Mouse (Mus musculus) urinary bladder, adult 2 months (tissue): ENCODE results near the gene Lpcat2. TPM values are rescaled to one million over a fixed set of nuclear protein-coding genes. Genes with fewer than 3 reads are reported as not detected.

ENCODE experiments used
- DNase-seq: peaks from one replicate; pipeline ENCODE4 v3.0.0; 2022; ENCODE audit warnings: low spot score
- polyA plus RNA-seq: library from polyadenylated mRNA; depleted of rRNA; stranded (reverse); fragments of >200 nt; gene quantifications from 2 replicates; pipeline ENCODE4 v1.2.3, GENCODE M21; 2012; rRNA removed

Gene Lpcat2
- polyA plus RNA-seq, 1 experiment, result 8.4 TPM

DNA sequence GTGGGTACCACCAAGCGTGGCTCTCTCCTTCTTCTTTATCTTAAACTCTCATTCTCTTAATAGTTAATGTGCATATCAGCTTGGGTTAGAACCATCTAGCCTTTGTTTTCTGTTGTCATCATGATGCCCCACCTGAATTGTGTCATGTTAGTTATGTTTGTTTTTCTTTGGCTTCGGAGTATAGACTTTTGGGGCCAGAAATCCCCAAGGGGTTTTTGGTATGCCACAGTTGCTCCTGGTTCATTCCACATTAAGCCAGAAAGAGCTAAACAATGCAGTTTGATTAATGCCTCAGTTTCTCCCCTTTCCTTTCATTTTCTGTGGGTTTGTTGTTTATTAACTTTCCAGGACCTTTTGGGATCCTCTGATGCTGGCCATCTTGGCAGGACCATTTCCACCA is 53.3 kb downstream of the Lpcat2 start:
- no peak for DNase-seq

DNA sequence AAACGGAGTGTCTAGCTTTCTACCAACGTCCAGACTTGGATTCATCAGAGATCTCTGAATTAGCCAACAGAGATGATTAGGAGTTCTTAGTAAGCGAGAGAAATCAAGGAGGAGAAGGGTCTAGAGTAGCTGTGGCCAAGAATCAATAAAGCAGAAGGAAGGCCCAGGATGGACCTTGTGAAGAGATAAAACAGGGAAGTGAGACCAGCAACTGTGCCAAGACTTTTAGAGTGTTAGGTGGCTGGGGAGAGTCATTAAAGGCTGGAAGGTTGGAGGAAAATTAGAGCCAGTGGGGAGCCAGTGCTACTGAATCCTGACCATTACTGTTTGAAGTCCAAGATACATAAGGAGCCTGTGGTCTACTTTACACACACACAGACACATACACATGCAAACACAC is 56.3 kb downstream of the Lpcat2 start:
- no peak for DNase-seq

DNA sequence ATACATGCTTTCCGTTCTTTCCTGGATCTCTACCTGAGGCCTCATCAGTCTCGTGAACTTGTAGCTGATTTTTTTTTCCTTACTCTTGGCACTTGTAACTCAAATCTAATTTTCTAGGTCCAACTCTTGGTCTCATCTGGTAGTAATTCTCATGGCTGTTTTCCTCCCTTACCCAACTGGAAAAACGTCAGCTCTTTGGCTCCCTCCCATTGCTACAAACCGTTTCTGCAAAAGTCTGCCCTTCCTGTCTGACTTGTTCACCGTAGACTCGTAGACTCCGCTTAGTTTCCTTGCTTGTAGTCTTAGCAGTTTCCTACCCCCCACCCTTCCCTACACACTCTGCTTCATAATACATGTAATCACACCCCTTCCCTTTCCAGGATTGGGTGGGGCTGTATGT is 58.3 kb downstream of the Lpcat2 start:
- DNase-seq, result no peak

DNA sequence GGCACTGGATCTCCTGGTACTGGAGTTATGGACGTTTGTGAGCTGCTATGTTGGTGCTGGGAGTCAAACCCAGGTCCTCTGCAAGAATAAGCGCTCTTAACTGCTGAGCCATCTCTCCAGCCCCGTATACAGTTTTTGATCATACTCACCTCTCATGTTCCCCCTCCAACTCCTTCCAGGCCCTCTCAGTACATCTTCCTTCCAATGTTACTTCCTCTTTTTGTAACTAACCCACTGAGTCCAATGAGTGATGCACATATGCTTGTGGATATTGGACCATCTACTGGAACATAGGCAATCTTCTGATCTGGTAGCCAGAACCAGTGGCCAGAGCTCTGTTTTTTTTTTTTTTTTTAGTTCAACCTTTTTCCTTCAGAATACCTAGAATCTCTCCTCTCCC is 60.9 kb downstream of the Lpcat2 start:
- DNase-seq, result no peak

DNA sequence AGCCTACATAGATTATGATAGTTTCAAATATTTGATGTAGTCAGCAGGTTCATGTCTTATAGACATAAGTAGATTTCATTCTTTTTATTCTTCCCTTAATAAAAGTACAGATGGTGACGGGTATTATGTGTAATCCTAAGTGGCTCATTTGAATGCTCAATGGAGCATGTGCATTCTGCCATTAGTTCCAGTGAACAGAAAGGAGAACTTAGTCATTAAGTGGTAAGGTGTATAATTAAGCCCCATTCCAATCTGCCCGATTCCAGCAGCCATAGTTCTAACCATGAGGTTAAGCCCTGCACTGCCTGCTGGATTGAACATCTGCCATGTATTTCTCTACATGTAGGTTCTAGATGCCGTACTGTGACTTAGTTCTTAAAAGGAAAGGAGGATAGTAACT is 66.6 kb downstream of the Lpcat2 start:
- no peak for DNase-seq

DNA sequence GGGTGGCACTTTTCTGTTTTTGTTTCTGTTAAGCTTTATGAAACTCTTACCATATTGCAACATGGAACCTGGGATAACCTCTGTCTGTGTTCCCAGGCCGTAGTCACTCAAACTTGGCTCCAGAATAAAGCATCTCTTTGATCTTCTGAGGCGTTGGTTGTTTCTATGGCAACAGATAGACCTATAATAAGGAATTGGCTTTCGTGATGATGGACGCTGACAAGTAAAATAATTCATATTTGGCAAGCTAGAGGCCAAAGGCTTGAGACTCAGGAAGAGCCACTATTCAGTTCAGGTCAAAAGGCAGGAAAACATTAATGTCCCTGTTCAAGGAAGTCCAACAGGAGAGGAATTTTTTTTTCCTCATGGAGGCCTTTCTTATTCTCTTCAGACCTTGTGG is 73.8 kb downstream of the Lpcat2 start:
- DNase-seq, result no peak

DNA sequence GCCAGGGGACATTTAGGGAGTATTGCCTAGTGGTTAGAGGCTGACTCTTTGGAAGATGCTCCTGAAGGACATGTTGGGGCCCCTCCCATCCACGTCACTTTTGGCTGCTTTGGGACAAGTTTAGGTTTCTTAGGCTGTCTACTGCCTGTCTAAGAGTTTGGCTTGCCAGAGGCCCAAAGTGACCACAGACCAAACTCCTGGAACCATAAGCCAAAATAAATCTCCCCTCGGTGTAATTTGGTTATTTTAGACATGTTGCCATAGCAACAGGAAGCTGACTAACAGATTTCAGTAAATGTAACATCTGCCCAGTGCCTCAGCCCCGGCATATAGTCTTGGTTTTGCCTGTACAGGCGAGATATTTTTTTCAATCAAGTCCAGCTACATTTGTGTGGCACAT is 82.9 kb downstream of the Lpcat2 start:
- DNase-seq, result no peak

DNA sequence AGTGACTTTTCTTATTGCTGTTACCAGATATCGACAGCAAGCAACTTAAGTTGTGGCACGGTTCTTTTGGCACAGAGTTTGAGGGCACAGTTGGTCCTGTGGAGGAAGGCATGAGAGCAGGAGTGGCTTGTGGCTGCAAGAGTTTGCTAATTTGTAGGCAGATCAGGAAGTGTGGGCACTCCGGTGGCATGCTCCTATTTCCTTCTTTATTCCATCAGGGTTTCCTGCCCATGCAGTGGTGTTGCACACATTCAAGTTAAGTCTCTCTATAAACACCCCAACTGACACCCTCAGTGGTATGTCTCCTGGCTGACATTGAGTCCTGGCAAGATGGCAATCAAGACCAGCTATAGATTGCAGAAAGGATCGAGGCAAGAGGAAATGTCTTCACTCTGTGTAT is 93.9 kb downstream of the Lpcat2 start:
- DNase-seq, result no peak

DNA sequence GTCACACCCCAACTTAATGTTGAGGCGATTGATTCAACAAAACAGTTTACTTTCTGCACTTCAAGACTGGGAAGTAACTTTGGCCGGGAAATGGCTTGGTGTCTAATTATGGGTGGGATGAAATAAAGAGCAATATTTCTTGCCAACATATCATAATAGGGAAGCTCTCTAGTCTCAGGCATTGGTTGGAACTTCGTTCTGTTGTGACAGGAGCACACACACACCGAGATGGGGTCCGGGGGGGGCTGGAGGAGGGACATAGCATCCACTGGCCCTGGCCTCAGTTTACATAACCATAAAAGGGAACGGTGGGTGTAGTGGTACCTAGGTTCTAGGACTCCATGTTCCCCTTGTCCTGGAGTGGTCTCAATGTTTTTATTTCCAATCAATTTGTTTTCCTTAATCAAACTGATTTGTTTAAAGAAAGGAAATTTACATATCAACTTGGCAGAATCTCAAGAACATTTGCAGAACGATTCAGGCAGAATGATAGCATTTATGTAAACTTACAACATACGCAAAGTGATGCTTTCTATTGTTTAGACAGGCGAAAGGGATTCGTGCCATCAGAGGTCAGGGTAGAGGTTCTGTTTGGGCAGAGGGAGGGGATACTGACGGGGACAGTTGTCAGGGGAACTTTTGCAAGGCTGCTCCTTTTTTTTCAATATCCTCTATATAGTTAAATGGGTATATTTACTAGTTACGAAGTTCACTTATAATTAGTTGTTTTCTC is 95.7 kb downstream of the Lpcat2 start:
- DNase-seq, result no peak

GRCm38 (mm10) chr8:92954044-92954443 is 98.9 kb downstream of the Lpcat2 start:
- DNase-seq, result no peak

GRCm38 (mm10) chr8:92959779-92960178 is 104.6 kb downstream of the Lpcat2 start, which contains the start of gene Slc6a2:
Gene Slc6a2, plus strand, starts transcription at chr8:92960079.
- DNase-seq, result no peak

DNA sequence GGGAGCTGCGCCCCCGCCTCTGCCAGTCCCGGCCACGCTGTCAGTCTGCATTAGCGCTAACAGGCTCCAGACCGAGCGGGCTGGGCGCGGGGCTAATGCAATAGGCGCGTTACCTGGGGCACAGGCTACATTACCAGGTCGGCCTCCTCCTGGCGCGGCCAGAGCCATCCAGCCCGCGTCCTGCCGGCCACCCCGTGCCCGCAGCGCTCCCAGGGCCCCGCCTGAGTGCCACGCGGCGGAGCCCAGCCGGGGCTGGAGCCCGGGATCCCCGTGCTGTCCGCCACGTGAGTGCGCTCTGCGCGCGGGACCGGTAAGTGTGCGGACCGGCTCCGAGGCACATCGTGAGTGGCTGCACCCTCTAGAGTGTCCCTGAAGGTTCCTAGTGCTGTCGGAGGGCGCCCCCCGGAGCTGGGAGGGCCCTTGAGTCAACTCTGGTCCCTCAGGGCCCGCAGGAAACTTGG is 105.3 kb downstream of the Lpcat2 start:
- no peak for DNase-seq

DNA sequence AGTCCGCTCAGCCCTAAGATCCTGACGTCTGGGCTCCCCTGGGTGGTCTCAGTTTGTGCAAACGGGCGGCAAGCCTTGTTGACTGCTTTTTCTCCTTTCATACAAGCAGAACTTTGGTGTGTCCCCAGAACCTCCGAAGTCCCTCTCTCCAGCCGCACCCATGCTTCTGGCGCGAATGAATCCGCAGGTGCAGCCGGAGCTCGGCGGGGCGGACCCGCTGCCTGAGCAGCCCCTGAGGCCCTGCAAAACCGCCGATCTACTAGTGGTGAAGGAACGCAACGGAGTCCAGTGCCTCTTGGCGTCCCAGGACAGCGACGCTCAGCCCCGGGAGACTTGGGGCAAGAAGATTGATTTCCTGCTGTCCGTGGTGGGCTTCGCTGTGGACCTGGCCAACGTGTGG is 105.9 kb downstream of the Lpcat2 start:
- DNase-seq, result no peak

GRCm38 (mm10) chr8:92964556-92964955 is 109.4 kb downstream of the Lpcat2 start:
- no peak for DNase-seq

Other genes with a start within 250 kb of the Lpcat2 start
- gene Irx6, start 181.1 kb upstream of the Lpcat2 start, polyA plus RNA-seq, result not detected in 2 replicates
- gene Mmp2, start 28.0 kb upstream of the Lpcat2 start, polyA plus RNA-seq, result 311 and 318 TPM in 2 replicates
- 1.1 and 1.5 TPM in 2 replicates for gene Capns2, start 46.1 kb downstream of the Lpcat2 start, polyA plus RNA-seq
- gene Slc6a2, start 104.7 kb downstream of the Lpcat2 start, polyA plus RNA-seq, result 0.87 and 1.1 TPM in 2 replicates
- gene Ces1a, start 192.9 kb downstream of the Lpcat2 start, polyA plus RNA-seq, result not detected in 2 replicates
- not detected in 2 replicates for gene Ces1b, start 224.7 kb downstream of the Lpcat2 start, polyA plus RNA-seq